11 mouse cellular contexts compared by ENCODE assay signal in genomic region chr9:120866251-120866650, GRCm38 (mm10).
DNase-seq lines count a peak whose midpoint lies in the region; ATAC-seq and TF ChIP-seq lines count a peak whose summit lies in the region.
"Had no signal": no experiment of that assay in that cellular context is flagged by ENCODE, and none has a peak within 500 bp of the region (broad histone marks: within the 10 kb centered on the region; RNA-seq: fewer than 3 reads in every experiment).

No protein-coding gene starts in this region.

- H3K4me1 ChIP-seq in heart, embryonic 10.5 days, result peaks cover 60% of the 10 kb centered on the region
- peaks cover 33% of the 10 kb centered on the region for H3K4me1 ChIP-seq in lung, embryonic 16.5 days (replicated peaks; ENCODE audit: control insufficient read depth, insufficient read depth, low read length)
- H3K4me1 ChIP-seq in forebrain, embryonic 15.5 days, result peaks cover 71% of the 10 kb centered on the region
- peaks cover 17% of the 10 kb centered on the region; the same call in 1 of the 2 replicates for H3K4me1 ChIP-seq in midbrain, postnatal 0 days (ENCODE audit: insufficient read depth, low read length)

- H3K27me3 ChIP-seq in heart, embryonic 10.5 days (ENCODE audit: insufficient read depth, poor library complexity, severe bottlenecking), result 0 out of 2 replicates have a peak, but pooled peaks cover 3% of the 10 kb centered on the region
- H3K27me3 ChIP-seq in lung, embryonic 16.5 days (ENCODE audit: control insufficient read depth, insufficient read depth, low read depth, low read length), result no peaks in the 10 kb centered on the region
- no peaks in the 10 kb centered on the region for H3K27me3 ChIP-seq in forebrain, embryonic 15.5 days
- H3K27me3 ChIP-seq in midbrain, postnatal 0 days (ENCODE audit: insufficient read depth, low read length), result no peaks in the 10 kb centered on the region

- no peaks in the 10 kb centered on the region for H3K36me3 ChIP-seq in heart, embryonic 10.5 days
- H3K36me3 ChIP-seq in lung, embryonic 16.5 days (ENCODE audit: control insufficient read depth, insufficient read depth, low read length), result no peaks in the 10 kb centered on the region
- H3K36me3 ChIP-seq in forebrain, embryonic 15.5 days, result no peaks in the 10 kb centered on the region
- no peaks in the 10 kb centered on the region for H3K36me3 ChIP-seq in midbrain, postnatal 0 days (ENCODE audit: insufficient read depth, low read length)

- no peak overlapping the region for H3K9ac ChIP-seq in lung, embryonic 16.5 days (ENCODE audit: low read length)
- H3K9ac ChIP-seq in forebrain, embryonic 15.5 days (replicated peaks), result no peak overlapping the region
- H3K9ac ChIP-seq in midbrain, postnatal 0 days (replicated peaks; ENCODE audit: low read length, poor library complexity, severe bottlenecking), result no peak overlapping the region

- 55% methylated on average over 5 of the region's 5 CpGs for WGBS in heart, embryonic 10.5 days
- 21% methylated on average over 5 of the region's 5 CpGs for WGBS in lung, embryonic 16.5 days
- 29% methylated on average over 5 of the region's 5 CpGs for WGBS in forebrain, embryonic 15.5 days
- 51% methylated on average over 5 of the region's 5 CpGs for WGBS in midbrain, postnatal 0 days

- H3K27ac ChIP-seq in heart, embryonic 10.5 days, result peak overlapping the region; percentile 83
- peak overlapping the region; percentile 21 for H3K27ac ChIP-seq in lung, embryonic 16.5 days (ENCODE audit: low read length)
- H3K27ac ChIP-seq in forebrain, embryonic 15.5 days (replicated peaks), result peak overlapping the region; percentile 82
- H3K27ac ChIP-seq in midbrain, postnatal 0 days (ENCODE audit: low read depth, low read length), result no peak overlapping the region
- H3K27ac ChIP-seq: kidney, postnatal 0 days had no signal

- TF ChIP-seq CTCF in midbrain, postnatal 0 days (IDR thresholded peaks at IDR 0.05), result no peak

- H3K4me3 ChIP-seq in heart, embryonic 10.5 days, result no peak overlapping the region
- H3K4me3 ChIP-seq in lung, embryonic 16.5 days (ENCODE audit: low read length), result no peak overlapping the region
- H3K4me3 ChIP-seq in forebrain, embryonic 15.5 days, result no peak overlapping the region
- H3K4me3 ChIP-seq in midbrain, postnatal 0 days (ENCODE audit: low read depth, low read length), result no peak overlapping the region

- no peak overlapping the region for H3K4me2 ChIP-seq in lung, embryonic 16.5 days (ENCODE audit: low read depth, low read length)
- H3K4me2 ChIP-seq in forebrain, embryonic 15.5 days (replicated peaks), result no peak overlapping the region
- no peak overlapping the region for H3K4me2 ChIP-seq in midbrain, postnatal 0 days (ENCODE audit: low read depth, low read length, poor library complexity, severe bottlenecking)

- ATAC-seq in lung, embryonic 16.5 days (ENCODE audit: low read depth), result no peak
- ATAC-seq in forebrain, embryonic 15.5 days (replicated peaks), result no peak
- ATAC-seq in midbrain, postnatal 0 days (ENCODE audit: low FRiP score), result no peak

- no peak for DNase-seq in heart, embryonic 10.5 days (ENCODE audit: low spot score)
- DNase-seq in heart, adult 8-10 months (ENCODE audit: low spot score), result no peak
- no peak for DNase-seq in lung, postnatal 14 days
- DNase-seq in midbrain, postnatal 0 days (ENCODE audit: low spot score), result peak; percentile 58
- DNase-seq in left cerebral cortex, adult 8-10 months (ENCODE audit: low spot score in 2 of 2), result no peak
- no peak for DNase-seq in urinary bladder, postnatal 36 days (ENCODE audit: low spot score in 2 of 2)
- DNase-seq: right cerebral cortex, adult 18-20 months; thymus, postnatal 4 days had no signal

- H3K9me3 ChIP-seq in heart, embryonic 10.5 days, result no peaks in the 10 kb centered on the region
- no peaks in the 10 kb centered on the region for H3K9me3 ChIP-seq in lung, embryonic 16.5 days (ENCODE audit: control insufficient read depth, low read length)
- H3K9me3 ChIP-seq in forebrain, embryonic 15.5 days, result no peaks in the 10 kb centered on the region
- no peaks in the 10 kb centered on the region for H3K9me3 ChIP-seq in midbrain, postnatal 0 days (ENCODE audit: low read length)
